Mouse (Mus musculus) small intestine, adult 2 months (tissue): ENCODE measurements around the gene Adora2a.

Experiments
- CTCF ChIP-seq: fragments of 200-500 bp; IDR thresholded peaks from 2 replicates; pipeline ENCODE4 v1.5.1; 2012; ENCODE audit warnings: low read depth, mild to moderate bottlenecking, control low read depth, inconsistent platforms, low read length, moderate library complexity, mixed read lengths; ENCODE audit not compliant: insufficient replicate concordance, insufficient read length; ENCODE audit errors: extremely low read depth
- POLR2A ChIP-seq: fragments of 200-500 bp; IDR thresholded peaks from 2 replicates; pipeline ENCODE4 v1.6.1; 2012; ENCODE audit warnings: low read depth, mild to moderate bottlenecking, control low read depth, inconsistent platforms, low read length, moderate library complexity

GRCm38 (mm10) chr10:75299785-75300418 is 16.8 kb upstream of the Adora2a start:
- TF ChIP-seq POLR2A (no peak), CTCF (no peak)
